Mouse (Mus musculus) B cell, adult 67 days (primary cell): ENCODE results near the gene Gm11042. TPM values are rescaled to one million over a fixed set of nuclear protein-coding genes. Genes with fewer than 3 reads are reported as not detected.

Experiments
- total RNA-seq, 2 experiments: library from RNA; stranded (reverse); gene quantifications; 4 replicates each; pipeline ENCODE4 v1.2.4; 2023

Gm11042 gene
- total RNA-seq, result not detected

GRCm38 (mm10) chr12:74316344-74316973 is at the start of gene Gm11042:
TSS of gene Gm11042 (minus strand) at chr12:74316394.

